Mouse (Mus musculus): ENCODE measurements around the gene Skiv2l.
"Not testable (repeated sequence)": the region's sequence is repeated elsewhere in the genome, so short reads cannot be mapped to it uniquely, and the experiment has no call there.

DNA sequence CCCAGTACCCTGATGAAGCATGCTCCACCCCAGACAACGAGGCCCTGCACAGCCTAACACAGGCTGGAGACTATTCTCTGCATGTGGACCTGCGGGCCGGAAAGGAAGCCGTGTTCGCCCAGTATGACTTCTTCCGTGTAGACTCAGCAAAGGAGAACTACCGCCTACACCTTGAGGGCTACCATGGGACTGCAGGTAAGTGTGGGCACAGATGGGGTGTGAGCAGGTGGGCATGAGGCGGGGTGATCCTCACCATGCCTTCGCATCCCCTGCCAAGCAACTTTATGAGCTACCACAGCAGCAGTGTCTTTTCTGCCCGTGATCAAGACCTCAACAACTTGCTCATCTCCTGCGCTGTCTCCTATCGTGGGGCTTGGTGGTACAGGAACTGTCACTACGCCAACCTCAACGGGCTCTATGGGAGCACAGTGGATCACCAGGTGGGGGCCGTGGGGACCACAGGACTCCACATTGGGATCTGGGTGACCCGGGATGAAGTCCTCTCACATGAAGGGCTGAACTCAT, 49.2 kb downstream of the Skiv2l start:
- not testable (repeated sequence) for TF ChIP-seq CTCF (IDR thresholded peaks at IDR 0.05; ENCODE audit: borderline replicate concordance, insufficient read depth, low read depth, low read length); POLR2A (IDR thresholded peaks at IDR 0.05; ENCODE audit: borderline replicate concordance, insufficient read depth, low read length)

Data from cerebellum, adult 2 months (tissue).